Mouse (Mus musculus) liver, adult 2 months (tissue): ENCODE data around the gene Golga2. TPM values are rescaled to one million over a fixed set of nuclear protein-coding genes. Genes with fewer than 3 reads are reported as not detected.
"Not testable (repeated sequence)": the region's sequence is repeated elsewhere in the genome, so short reads cannot be mapped to it uniquely, and the experiment has no call there.

Source experiments
- DNase-seq: peaks from one replicate; pipeline ENCODE4 v3.0.0-alpha.2; 2011; ENCODE audit warnings: low read depth, low spot score; ENCODE audit errors: extremely low read depth
- H3K27ac ChIP-seq: fragments of 200-500 bp; replicated peaks from 2 replicates; pipeline ENCODE4 v1.5.1; 2012; ENCODE audit warnings: low read depth, mild to moderate bottlenecking, control low read depth, inconsistent platforms, low read length; ENCODE audit not compliant: insufficient read depth
- H3K27me3 ChIP-seq: fragments of 200-500 bp; 2 replicates; pipeline ENCODE4 v1.6.1; 2012; ENCODE audit warnings: mild to moderate bottlenecking, moderate library complexity, low read length, inconsistent platforms; ENCODE audit not compliant: control insufficient read depth, insufficient read depth
- H3K36me3 ChIP-seq: fragments of 200-500 bp; 2 replicates; pipeline ENCODE4 v1.6.1; 2012; ENCODE audit warnings: low read length, inconsistent platforms; ENCODE audit not compliant: control insufficient read depth, insufficient read depth
- H3K4me1 ChIP-seq: fragments of 200-500 bp; 2 replicates; pipeline ENCODE4 v1.6.1; 2011; ENCODE audit warnings: low read length; ENCODE audit not compliant: control insufficient read depth, insufficient read depth
- H3K4me3 ChIP-seq: fragments of 200-500 bp; 2 replicates; pipeline ENCODE4 v1.5.1; 2011; ENCODE audit warnings: low read depth, mild to moderate bottlenecking, control low read depth, low read length, moderate library complexity; ENCODE audit not compliant: insufficient read depth
- H3K79me2 ChIP-seq: fragments of 200-500 bp; 2 replicates; pipeline ENCODE4 v1.6.1; 2012; ENCODE audit warnings: inconsistent platforms, mild to moderate bottlenecking, low read length, moderate library complexity; ENCODE audit not compliant: control insufficient read depth, insufficient read depth
- H3K9ac ChIP-seq: fragments of 200-500 bp; 2 replicates; pipeline ENCODE4 v1.6.1; 2012; ENCODE audit warnings: low read depth, mild to moderate bottlenecking, control low read depth, inconsistent platforms, low read length
- CTCF ChIP-seq: fragments of 200-500 bp; IDR thresholded peaks from 2 replicates; pipeline ENCODE4 v1.5.1; 2011; ENCODE audit warnings: low read depth, low read length, control low read depth
- POLR2A ChIP-seq: fragments of 200-500 bp; IDR thresholded peaks from 2 replicates; pipeline ENCODE4 v1.6.1; 2011; ENCODE audit warnings: low read length, control low read depth; ENCODE audit not compliant: insufficient read depth; ENCODE audit errors: extremely low read depth
- WGBS: fragments of 180-500 bp; shearing (Covaris S2); methylation state at CpG from one replicate; pipeline ENCODE4 v1.1.7; 2018; 5-methylcytosine and 5-hydroxymethylcytosine counted together
- polyA plus RNA-seq: library from polyadenylated mRNA; depleted of rRNA; stranded (reverse); fragments of >200 nt; gene quantifications from 2 replicates; pipeline ENCODE4 v1.2.3, GENCODE M21; 2012
- total RNA-seq: library from RNA; depleted of rRNA; stranded (reverse); fragments of >200 nt; gene quantifications from 2 replicates; pipeline ENCODE4 v1.2.3, GENCODE M21; 2014

The Golga2 gene
- total and polyA plus RNA-seq, 2 experiments, result 16.0 to 17.0 TPM

GRCm38 (mm10) chr2:32295285-32295684, 8.1 kb downstream of the Golga2 start:
- 96% methylated on average over 3 of the region's 3 CpGs for WGBS
- no peak for DNase-seq
- Histone ChIP-seq H3K36me3 (peaks cover 23% of the 10 kb centered on the region), H3K27me3 (no peaks in the 10 kb centered on the region), H3K4me3 (no peak overlapping the region), H3K4me1 (peaks cover 2% of the 10 kb centered on the region; the same call in 1 of the 2 replicates), H3K27ac (no peak overlapping the region), H3K9ac (no peak overlapping the region), H3K79me2 (peaks cover 8% of the 10 kb centered on the region; the same call in 1 of the 2 replicates)
- no peak for TF ChIP-seq CTCF

- not testable (repeated sequence) for H3K4me3 ChIP-seq, H3K27ac ChIP-seq, H3K9ac ChIP-seq, H3K27me3 ChIP-seq, H3K4me1 ChIP-seq, DNase-seq, H3K79me2 ChIP-seq
- peaks cover 23% of the 10 kb centered on the region for H3K36me3 ChIP-seq
- WGBS, result 69% methylated on average over 2 of the region's 2 CpGs
These were observed 8.7 kb downstream of the Golga2 start for GRCm38 (mm10) chr2:32295842-32296241.

GRCm38 (mm10) chr2:32299469-32299868, 12.3 kb downstream of the Golga2 start:
- no peak overlapping the region for H3K27ac ChIP-seq
- H3K36me3 ChIP-seq, result peaks cover 22% of the 10 kb centered on the region
- H3K79me2 ChIP-seq, result no peaks in the 10 kb centered on the region
- no peak overlapping the region for H3K9ac ChIP-seq
- 95% methylated on average over 4 of the region's 4 CpGs for WGBS
- TF ChIP-seq CTCF, result no peak
- H3K4me1 ChIP-seq, result no peaks in the 10 kb centered on the region
- no peaks in the 10 kb centered on the region for H3K27me3 ChIP-seq
- no peak overlapping the region for H3K4me3 ChIP-seq
- no peak for DNase-seq

GRCm38 (mm10) chr2:32302952-32303351, 15.8 kb downstream of the Golga2 start:
- no peaks in the 10 kb centered on the region for H3K79me2 ChIP-seq

GRCm38 (mm10) chr2:32304145-32304832, 17.1 kb downstream of the Golga2 start:
- no peak for DNase-seq
- no peaks in the 10 kb centered on the region for H3K79me2 ChIP-seq
- WGBS, result 86% methylated on average over 8 of the region's 8 CpGs
- TF ChIP-seq CTCF (peak; percentile 80), POLR2A (no peak)
- H3K36me3 ChIP-seq, result peaks cover 12% of the 10 kb centered on the region; the same call in 1 of the 2 replicates
- no peaks in the 10 kb centered on the region for H3K27me3 ChIP-seq
- no peaks in the 10 kb centered on the region for H3K4me1 ChIP-seq
- H3K9ac ChIP-seq, result no peak overlapping the region
- no peak overlapping the region for H3K27ac ChIP-seq
- no peak overlapping the region for H3K4me3 ChIP-seq

More at GRCm38 (mm10) chr2:32302952-32303351, 15.8 kb downstream of the Golga2 start:
- H3K27me3 ChIP-seq, result no peaks in the 10 kb centered on the region
- no peak for DNase-seq
- no peak overlapping the region for H3K4me3 ChIP-seq
- H3K4me1 ChIP-seq, result no peaks in the 10 kb centered on the region
- peaks cover 22% of the 10 kb centered on the region for H3K36me3 ChIP-seq
- TF ChIP-seq POLR2A, result no peak
- peak; percentile 52 for TF ChIP-seq CTCF
- WGBS, result 94% methylated on average over 10 of the region's 10 CpGs
- no peak overlapping the region for H3K9ac ChIP-seq
- no peak overlapping the region for H3K27ac ChIP-seq

GRCm38 (mm10) chr2:32305668-32306067, 18.5 kb downstream of the Golga2 start:
- H3K79me2 ChIP-seq, result no peaks in the 10 kb centered on the region
- no peak overlapping the region for H3K4me3 ChIP-seq
- H3K36me3 ChIP-seq, result peaks cover 8% of the 10 kb centered on the region; the same call in 1 of the 2 replicates
- H3K27ac ChIP-seq, result no peak overlapping the region
- TF ChIP-seq CTCF (no peak), POLR2A (no peak)
- H3K4me1 ChIP-seq, result no peaks in the 10 kb centered on the region
- DNase-seq, result no peak
- no peaks in the 10 kb centered on the region for H3K27me3 ChIP-seq
- H3K9ac ChIP-seq, result no peak overlapping the region
- 92% methylated on average over 5 of the region's 5 CpGs for WGBS
